Mouse (Mus musculus) liver, adult 2 months (tissue): ENCODE results near the gene Rad51b.

ENCODE experiments used
- CTCF ChIP-seq: fragments of 200-500 bp; IDR thresholded peaks from 2 replicates; pipeline ENCODE4 v1.5.1; 2011; ENCODE audit warnings: low read depth, low read length, control low read depth
- POLR2A ChIP-seq: fragments of 200-500 bp; IDR thresholded peaks from 2 replicates; pipeline ENCODE4 v1.6.1; 2011; ENCODE audit warnings: low read length, control low read depth; ENCODE audit not compliant: insufficient read depth; ENCODE audit errors: extremely low read depth

DNA sequence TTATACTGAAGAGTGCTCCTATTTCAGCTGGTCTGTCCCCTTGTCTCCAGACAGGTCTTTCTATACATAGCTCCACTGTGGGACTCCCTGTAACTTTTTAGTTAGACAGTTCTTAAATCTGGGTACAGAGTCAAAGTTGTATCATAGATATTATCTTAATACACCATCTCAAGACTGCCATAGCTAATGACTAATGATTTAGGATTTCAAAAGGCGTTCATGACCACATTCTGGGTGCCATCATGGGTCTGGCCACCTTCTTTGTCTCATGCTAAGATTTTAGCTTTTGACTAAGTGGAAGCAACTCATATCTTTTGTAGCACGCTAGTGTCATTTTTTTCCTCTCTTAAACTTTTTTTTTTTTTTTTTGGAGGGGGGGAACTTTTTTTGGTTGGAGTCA lies 300.3 kb downstream of the Rad51b start:
- TF ChIP-seq POLR2A: no peak
- TF ChIP-seq CTCF: no peak
